Mouse (Mus musculus) olfactory bulb, adult 2 months (tissue): Measurements from ENCODE around the gene Slc38a4.

Experiments used
- CTCF ChIP-seq: fragments of 200-500 bp; IDR thresholded peaks from 2 replicates; pipeline ENCODE4 v1.5.1; 2012; ENCODE audit warnings: low read depth, mild to moderate bottlenecking, low read length, moderate library complexity; ENCODE audit not compliant: insufficient read depth
- POLR2A ChIP-seq: fragments of 200-500 bp; IDR thresholded peaks from 2 replicates; pipeline ENCODE4 v1.6.1; 2012; ENCODE audit warnings: mild to moderate bottlenecking, low read depth, low read length, moderate library complexity; ENCODE audit not compliant: insufficient read depth

- no peak for TF ChIP-seq POLR2A
- TF ChIP-seq CTCF, result no peak
These were observed 7.5 kb downstream of the Slc38a4 start for GRCm38 (mm10) chr15:97048267-97048666.
